Mouse (Mus musculus): ENCODE data around the gene Zfp36. TPM values are rescaled to one million over a fixed set of nuclear protein-coding genes. Genes with fewer than 3 reads are reported as not detected.

Gene Zfp36
- polyA plus RNA-seq, 1 experiment from 2014 or later = 26.8 TPM

DNA sequence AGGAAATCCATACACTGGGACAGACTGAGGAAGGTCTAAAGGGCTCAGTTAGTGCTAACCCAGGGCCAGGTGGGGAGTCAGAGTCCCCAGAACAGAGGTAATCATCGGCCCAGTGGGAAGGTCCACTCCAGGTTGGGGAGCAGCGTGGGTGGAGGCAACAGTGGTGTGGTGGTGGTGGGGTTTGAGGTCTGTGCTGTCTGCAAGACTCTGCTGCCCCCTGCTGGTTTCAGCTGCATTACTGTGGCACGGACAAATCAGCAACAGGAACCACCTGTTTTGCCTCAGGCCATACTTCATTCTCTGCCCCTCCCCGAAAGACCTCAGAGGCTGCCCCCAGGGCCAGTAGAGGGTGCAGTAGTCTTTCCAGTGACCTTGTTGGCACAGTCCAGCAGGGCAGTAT is 6.4 kb upstream of the Zfp36 start:
- Histone ChIP-seq H3K9ac (ENCODE audit: low read length) (peak overlapping the region; percentile 24; the same call in 1 of the 2 replicates), H3K36me3 (ENCODE audit: control insufficient read depth, insufficient read depth, low read length) (peaks cover 17% of the 10 kb centered on the region), H3K4me1 (replicated peaks; ENCODE audit: control insufficient read depth, insufficient read depth, low read length) (peaks cover 22% of the 10 kb centered on the region), H3K4me3 (ENCODE audit: low read length) (no peak overlapping the region), H3K27ac (ENCODE audit: low read length) (peak overlapping the region; percentile 61), H3K4me2 (ENCODE audit: low read depth, low read length) (no peak overlapping the region), H3K27me3 (ENCODE audit: control insufficient read depth, insufficient read depth, low read depth, low read length) (no peaks in the 10 kb centered on the region), H3K9me3 (ENCODE audit: control insufficient read depth, low read length) (no peaks in the 10 kb centered on the region)
- peak; percentile 56 for ATAC-seq (ENCODE audit: low read depth)
- WGBS = 1% methylated on average over 4 of the region's 4 CpGs

DNA sequence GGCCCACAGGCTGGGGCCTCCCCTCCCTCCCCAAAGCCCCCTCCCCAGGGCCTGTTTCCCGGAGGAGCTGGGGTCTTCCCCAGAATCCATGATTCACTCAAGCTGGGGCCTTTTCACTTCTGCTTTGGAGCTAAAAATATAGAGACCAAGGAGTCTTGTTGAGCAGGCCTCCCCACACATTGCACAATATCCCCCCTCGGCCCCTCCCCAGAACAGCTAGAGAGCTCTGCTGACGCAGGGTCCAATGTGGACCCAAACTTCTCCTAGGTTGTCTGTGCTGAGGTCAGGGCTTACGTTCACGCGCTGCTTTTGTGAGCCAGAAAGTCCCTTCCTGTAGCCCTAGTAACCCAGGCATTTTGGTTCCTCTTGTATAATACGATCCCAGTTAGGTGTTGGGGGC is 6.0 kb upstream of the Zfp36 start:
- H3K4me3 ChIP-seq (ENCODE audit: low read length) = no peak overlapping the region
- H3K9me3 ChIP-seq (ENCODE audit: control insufficient read depth, low read length) = no peaks in the 10 kb centered on the region
- 80% methylated on average over 7 of the region's 7 CpGs for WGBS
- no peaks in the 10 kb centered on the region for H3K27me3 ChIP-seq (ENCODE audit: control insufficient read depth, insufficient read depth, low read depth, low read length)
- no peak overlapping the region for H3K4me2 ChIP-seq (ENCODE audit: low read depth, low read length)
- no peak for ATAC-seq (ENCODE audit: low read depth)
- H3K36me3 ChIP-seq (ENCODE audit: control insufficient read depth, insufficient read depth, low read length) = peaks cover 17% of the 10 kb centered on the region
- peak overlapping the region; percentile 24; the same call in 1 of the 2 replicates for H3K9ac ChIP-seq (ENCODE audit: low read length)
- peak overlapping the region; percentile 61 for H3K27ac ChIP-seq (ENCODE audit: low read length)
- peaks cover 26% of the 10 kb centered on the region for H3K4me1 ChIP-seq (replicated peaks; ENCODE audit: control insufficient read depth, insufficient read depth, low read length)

DNA sequence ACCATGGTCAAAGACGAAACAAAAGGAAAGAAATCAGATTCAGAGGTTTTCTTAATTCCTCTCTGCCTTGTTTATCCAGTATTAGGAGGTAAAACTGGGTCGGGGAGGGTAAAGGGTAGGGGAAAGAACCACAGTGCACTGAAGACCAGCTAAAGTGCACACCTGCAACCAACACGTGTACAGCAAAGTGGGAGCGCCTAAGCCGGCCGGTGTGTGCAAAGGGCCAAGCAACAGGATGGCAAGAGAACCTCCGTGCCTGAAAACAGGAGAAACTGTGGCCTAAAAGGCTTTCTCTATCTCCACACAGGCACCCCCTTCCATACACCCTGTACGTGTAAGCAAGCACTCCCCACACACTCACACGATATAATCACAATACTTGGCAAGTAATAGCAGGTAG is 5.1 kb upstream of the Zfp36 start:
- ATAC-seq (ENCODE audit: low read depth) = no peak
- H3K36me3 ChIP-seq (ENCODE audit: control insufficient read depth, insufficient read depth, low read length) = peaks cover 12% of the 10 kb centered on the region
- no peak overlapping the region for H3K4me3 ChIP-seq (ENCODE audit: low read length)
- H3K27me3 ChIP-seq (ENCODE audit: control insufficient read depth, insufficient read depth, low read depth, low read length) = no peaks in the 10 kb centered on the region
- H3K4me2 ChIP-seq (ENCODE audit: low read depth, low read length) = no peak overlapping the region
- no peak overlapping the region for H3K9ac ChIP-seq (ENCODE audit: low read length)
- H3K9me3 ChIP-seq (ENCODE audit: control insufficient read depth, low read length) = no peaks in the 10 kb centered on the region
- H3K4me1 ChIP-seq (replicated peaks; ENCODE audit: control insufficient read depth, insufficient read depth, low read length) = peaks cover 34% of the 10 kb centered on the region
- no peak overlapping the region for H3K27ac ChIP-seq (ENCODE audit: low read length)
- WGBS = 87% methylated on average over 9 of the region's 9 CpGs

DNA sequence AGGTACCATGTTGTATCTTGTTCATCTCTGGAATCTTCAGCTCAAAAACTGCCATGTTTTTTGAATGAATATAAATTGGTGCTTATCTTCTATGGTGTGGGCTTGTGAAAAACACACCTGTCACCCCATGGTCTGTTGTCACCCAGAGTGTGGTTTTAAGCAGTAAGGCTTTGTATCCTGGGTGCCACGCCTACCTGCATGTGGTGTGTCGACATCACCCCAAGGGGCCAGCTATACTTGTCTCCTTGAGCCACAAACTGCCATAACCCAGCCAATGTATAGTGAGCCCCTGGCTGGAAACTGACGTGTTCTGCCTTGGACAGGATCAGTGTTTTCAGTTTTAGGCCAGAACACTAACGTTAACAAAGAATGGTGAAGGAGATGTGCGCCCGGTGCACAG is 4.1 kb upstream of the Zfp36 start:
- no peak overlapping the region for H3K27ac ChIP-seq (ENCODE audit: low read length)
- no peak overlapping the region for H3K9ac ChIP-seq (ENCODE audit: low read length)
- ATAC-seq (ENCODE audit: low read depth) = no peak
- H3K27me3 ChIP-seq (ENCODE audit: control insufficient read depth, insufficient read depth, low read depth, low read length) = no peaks in the 10 kb centered on the region
- no peak overlapping the region for H3K4me3 ChIP-seq (ENCODE audit: low read length)
- H3K4me1 ChIP-seq (replicated peaks; ENCODE audit: control insufficient read depth, insufficient read depth, low read length) = peaks cover 42% of the 10 kb centered on the region
- 77% methylated on average over 6 of the region's 6 CpGs for WGBS
- peaks cover 9% of the 10 kb centered on the region; the same call in 1 of the 2 replicates for H3K36me3 ChIP-seq (ENCODE audit: control insufficient read depth, insufficient read depth, low read length)
- H3K4me2 ChIP-seq (ENCODE audit: low read depth, low read length) = no peak overlapping the region
- no peaks in the 10 kb centered on the region for H3K9me3 ChIP-seq (ENCODE audit: control insufficient read depth, low read length)

DNA sequence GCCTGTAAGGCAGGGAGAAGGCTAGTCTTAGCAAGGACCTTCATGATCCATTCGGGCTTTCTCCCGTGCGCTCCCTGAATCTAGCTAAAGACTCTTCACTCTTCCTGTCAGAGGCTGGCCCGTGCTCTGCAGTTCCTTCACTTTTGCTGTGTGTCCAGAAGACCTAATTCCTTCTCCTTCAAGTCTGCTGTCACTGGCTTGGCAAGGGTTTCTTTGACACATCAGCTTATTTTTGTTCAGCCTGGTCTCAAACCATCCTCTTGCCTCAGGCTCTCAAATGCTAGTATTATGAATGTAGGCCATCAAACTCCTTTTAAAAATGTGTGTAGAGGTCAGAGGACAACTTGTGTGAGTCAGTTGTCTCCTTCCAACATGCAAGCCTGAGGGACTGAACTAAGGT is 3.6 kb upstream of the Zfp36 start:
- no peak for ATAC-seq (ENCODE audit: low read depth)
- Histone ChIP-seq H3K4me1 (replicated peaks; ENCODE audit: control insufficient read depth, insufficient read depth, low read length) (peaks cover 42% of the 10 kb centered on the region), H3K4me2 (ENCODE audit: low read depth, low read length) (no peak overlapping the region), H3K27ac (ENCODE audit: low read length) (peak overlapping the region; percentile 100), H3K36me3 (ENCODE audit: control insufficient read depth, insufficient read depth, low read length) (peaks cover 8% of the 10 kb centered on the region; the same call in 1 of the 2 replicates), H3K9me3 (ENCODE audit: control insufficient read depth, low read length) (no peaks in the 10 kb centered on the region), H3K9ac (ENCODE audit: low read length) (no peak overlapping the region), H3K27me3 (ENCODE audit: control insufficient read depth, insufficient read depth, low read depth, low read length) (no peaks in the 10 kb centered on the region), H3K4me3 (ENCODE audit: low read length) (no peak overlapping the region)
- WGBS = 73% methylated on average over 4 of the region's 4 CpGs

DNA sequence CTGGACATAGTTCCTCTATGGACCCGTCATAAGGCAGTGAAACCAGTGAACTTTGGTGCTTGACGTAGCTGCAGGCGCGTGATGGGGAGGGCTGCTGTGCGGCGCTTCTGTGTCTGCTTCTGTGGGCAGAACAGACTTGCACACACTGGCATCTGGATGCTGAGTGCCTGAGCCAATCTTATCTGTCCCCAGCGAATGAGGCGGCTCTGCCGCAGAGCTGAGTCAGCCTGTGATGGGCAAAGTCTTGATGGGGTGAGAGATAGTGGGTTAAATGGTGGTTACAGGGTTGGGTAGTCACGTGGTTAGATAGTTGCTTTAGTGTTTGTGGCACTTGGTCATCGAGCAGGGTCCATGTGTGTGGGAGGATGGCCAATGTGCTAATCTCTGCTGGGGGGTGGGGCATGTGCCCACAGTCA is 2.9 kb upstream of the Zfp36 start:
- Histone ChIP-seq H3K4me1 (replicated peaks; ENCODE audit: control insufficient read depth, insufficient read depth, low read length) (peaks cover 44% of the 10 kb centered on the region), H3K27me3 (ENCODE audit: control insufficient read depth, insufficient read depth, low read depth, low read length) (no peaks in the 10 kb centered on the region), H3K9me3 (ENCODE audit: control insufficient read depth, low read length) (no peaks in the 10 kb centered on the region), H3K36me3 (ENCODE audit: control insufficient read depth, insufficient read depth, low read length) (peaks cover 4% of the 10 kb centered on the region; the same call in 1 of the 2 replicates), H3K27ac (ENCODE audit: low read length) (peak overlapping the region; percentile 100), H3K4me3 (ENCODE audit: low read length) (no peak overlapping the region), H3K4me2 (ENCODE audit: low read depth, low read length) (no peak overlapping the region), H3K9ac (ENCODE audit: low read length) (peak overlapping the region; percentile 36)
- ATAC-seq (ENCODE audit: low read depth) = no peak
- WGBS = 41% methylated on average over 11 of the region's 11 CpGs

DNA sequence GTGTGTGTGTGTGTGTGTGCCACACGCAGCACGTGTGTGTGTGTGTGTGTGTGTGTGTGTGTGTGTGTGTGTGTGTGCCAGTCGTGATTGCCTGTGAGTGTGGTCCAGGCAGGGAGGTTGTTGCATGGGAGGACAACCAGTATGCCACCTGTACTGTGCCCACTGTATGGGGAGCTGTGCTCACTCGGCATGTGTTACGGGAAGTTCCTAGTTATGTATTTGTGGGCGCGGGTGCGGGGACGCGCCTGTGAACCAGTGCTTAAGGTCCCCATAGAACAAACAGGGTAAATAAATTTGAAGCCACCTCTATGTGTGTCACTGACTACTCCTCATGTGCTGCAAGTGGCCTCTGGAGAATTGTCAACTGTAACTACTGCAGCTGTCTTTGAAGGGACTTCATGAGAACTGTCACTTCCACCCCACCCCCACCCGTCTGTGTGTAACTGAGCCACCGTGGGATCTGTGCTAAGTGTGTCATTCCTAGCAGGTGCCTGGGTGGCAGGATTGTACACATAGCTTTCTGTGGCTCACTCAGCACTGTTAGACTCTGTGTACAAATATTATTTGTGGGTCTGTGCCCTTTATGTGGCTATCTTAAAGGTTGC is 2.4 kb upstream of the Zfp36 start:
- WGBS = 34% methylated on average over 10 of the region's 12 CpGs
- H3K4me2 ChIP-seq (ENCODE audit: low read depth, low read length) = peak overlapping the region; percentile 80
- no peaks in the 10 kb centered on the region for H3K9me3 ChIP-seq (ENCODE audit: control insufficient read depth, low read length)
- peak overlapping the region; percentile 100 for H3K27ac ChIP-seq (ENCODE audit: low read length)
- H3K36me3 ChIP-seq (ENCODE audit: control insufficient read depth, insufficient read depth, low read length) = peaks cover 6% of the 10 kb centered on the region
- peak overlapping the region; percentile 17; the same call in 1 of the 2 replicates for H3K4me3 ChIP-seq (ENCODE audit: low read length)
- ATAC-seq (ENCODE audit: low read depth) = 0 out of 2 replicates have a peak, but pooled peaks have one; percentile 3
- H3K4me1 ChIP-seq (replicated peaks; ENCODE audit: control insufficient read depth, insufficient read depth, low read length) = peaks cover 49% of the 10 kb centered on the region
- no peaks in the 10 kb centered on the region for H3K27me3 ChIP-seq (ENCODE audit: control insufficient read depth, insufficient read depth, low read depth, low read length)
- peak overlapping the region; percentile 78 for H3K9ac ChIP-seq (ENCODE audit: low read length)

DNA sequence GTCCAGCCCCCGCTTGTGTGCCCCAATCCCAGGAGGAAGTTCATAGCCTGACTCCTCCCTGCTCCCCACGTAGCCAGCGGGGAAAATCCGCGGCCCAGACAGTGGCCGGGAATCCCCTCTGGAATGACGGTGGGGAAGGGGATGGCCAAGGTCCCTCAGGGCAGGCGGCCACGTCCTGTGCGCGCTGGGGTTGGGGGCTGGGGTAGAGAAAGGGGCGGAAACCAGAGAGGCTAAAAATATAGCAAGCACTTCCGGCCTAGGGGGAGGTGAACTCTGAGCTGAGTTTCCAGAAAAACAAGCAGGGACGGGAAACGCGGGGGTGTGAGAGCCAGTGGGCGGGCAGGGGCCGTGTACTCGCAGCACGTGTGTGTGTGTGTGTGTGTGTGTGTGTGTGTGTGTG is 1.9 kb upstream of the Zfp36 start:
- H3K4me3 ChIP-seq (ENCODE audit: low read length) = peak overlapping the region; percentile 46
- 0% methylated on average over 20 of the region's 20 CpGs for WGBS

DNA sequence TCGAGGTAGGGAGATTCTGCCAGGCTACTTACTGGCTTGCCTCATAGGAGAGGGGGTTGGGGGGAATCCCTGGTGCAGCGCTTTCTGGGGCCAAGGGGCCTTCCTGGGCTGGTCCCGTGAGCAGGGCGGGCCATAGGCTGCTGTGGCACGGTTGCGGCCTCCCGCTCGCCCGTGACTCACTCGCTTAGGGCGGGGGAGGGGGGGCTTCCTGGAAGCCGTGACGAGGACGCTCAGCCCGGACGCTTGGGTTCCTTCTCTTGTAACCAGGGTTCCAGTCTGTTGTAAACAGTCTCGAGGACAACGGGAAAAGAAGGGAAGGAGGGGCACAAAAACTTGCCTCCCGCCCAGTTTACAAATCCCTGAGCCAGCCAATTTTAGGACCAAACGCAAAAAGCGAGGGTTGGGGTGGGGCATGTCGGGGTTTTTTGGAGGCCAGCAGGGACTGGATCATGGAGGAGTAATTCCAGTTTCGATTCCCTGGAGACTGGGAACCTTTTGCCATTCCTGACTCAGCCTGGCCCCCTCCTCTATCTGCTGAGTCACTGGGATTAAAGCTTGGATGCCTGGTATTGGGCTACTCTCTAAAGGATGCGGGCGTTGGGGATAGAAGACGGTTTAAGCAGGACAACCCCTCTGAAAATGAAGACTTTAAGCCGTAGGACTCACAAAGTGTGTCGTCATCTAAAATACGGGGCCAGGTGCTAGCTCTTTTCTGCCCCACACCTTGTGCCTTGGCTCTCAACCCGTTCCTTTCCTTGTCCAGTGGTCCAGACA is 1.2 kb upstream of the Zfp36 start:
- Histone ChIP-seq H3K27ac (ENCODE audit: low read length) (peak overlapping the region; percentile 100), H3K4me1 (replicated peaks; ENCODE audit: control insufficient read depth, insufficient read depth, low read length) (peaks cover 56% of the 10 kb centered on the region), H3K9me3 (ENCODE audit: control insufficient read depth, low read length) (no peaks in the 10 kb centered on the region), H3K4me3 (ENCODE audit: low read length) (peak overlapping the region; percentile 46), H3K4me2 (ENCODE audit: low read depth, low read length) (peak overlapping the region; percentile 80), H3K36me3 (ENCODE audit: control insufficient read depth, insufficient read depth, low read length) (peaks cover 6% of the 10 kb centered on the region), H3K27me3 (ENCODE audit: control insufficient read depth, insufficient read depth, low read depth, low read length) (no peaks in the 10 kb centered on the region), H3K9ac (ENCODE audit: low read length) (peak overlapping the region; percentile 78)
- WGBS = 4% methylated on average over 30 of the region's 30 CpGs
- peak; percentile 54 for ATAC-seq (ENCODE audit: low read depth)

More for the DNA sequence above, 1.9 kb upstream of the Zfp36 start:
- Histone ChIP-seq H3K27me3 (ENCODE audit: control insufficient read depth, insufficient read depth, low read depth, low read length) (no peaks in the 10 kb centered on the region), H3K4me1 (replicated peaks; ENCODE audit: control insufficient read depth, insufficient read depth, low read length) (peaks cover 54% of the 10 kb centered on the region), H3K9ac (ENCODE audit: low read length) (peak overlapping the region; percentile 78), H3K27ac (ENCODE audit: low read length) (peak overlapping the region; percentile 100), H3K9me3 (ENCODE audit: control insufficient read depth, low read length) (no peaks in the 10 kb centered on the region), H3K36me3 (ENCODE audit: control insufficient read depth, insufficient read depth, low read length) (peaks cover 6% of the 10 kb centered on the region), H3K4me2 (ENCODE audit: low read depth, low read length) (peak overlapping the region; percentile 80)
- peak; percentile 74 for ATAC-seq (ENCODE audit: low read depth)
